Mouse (Mus musculus): ENCODE results near the gene Emsy. TPM values are rescaled to one million over a fixed set of nuclear protein-coding genes. Genes with fewer than 3 reads are reported as not detected.

Emsy gene
- polyA plus RNA-seq, 1 experiment from 2014 or later, result 8.6 TPM

DNA sequence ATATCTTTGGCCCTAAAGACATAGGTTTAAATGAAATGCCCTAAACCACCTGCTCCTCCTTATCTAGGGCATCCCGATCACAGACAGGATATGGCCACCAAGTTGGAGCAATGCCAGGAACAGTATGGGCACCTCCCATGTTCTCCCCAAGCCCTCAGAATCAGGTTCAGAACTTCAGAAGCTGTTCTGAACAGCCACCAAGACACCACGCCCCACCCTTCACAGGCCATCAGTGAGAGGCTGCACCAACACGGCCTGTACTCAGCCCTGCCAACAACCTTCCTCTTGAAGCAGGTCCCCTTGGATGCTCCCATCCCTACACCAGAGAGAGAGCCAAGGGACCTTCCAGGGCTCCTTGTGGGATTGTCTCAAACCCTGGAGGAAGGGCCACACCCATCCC, 112.0 kb downstream of the Emsy start:
- WGBS, result 20% methylated on average over 3 of the region's 3 CpGs
- TF ChIP-seq EP300 (IDR thresholded peaks at IDR 0.05) (peak; percentile 51; the same call in 1 of the 2 replicates), CTCF (IDR thresholded peaks at IDR 0.05) (no peak)
- ATAC-seq, result peak; percentile 43

DNA sequence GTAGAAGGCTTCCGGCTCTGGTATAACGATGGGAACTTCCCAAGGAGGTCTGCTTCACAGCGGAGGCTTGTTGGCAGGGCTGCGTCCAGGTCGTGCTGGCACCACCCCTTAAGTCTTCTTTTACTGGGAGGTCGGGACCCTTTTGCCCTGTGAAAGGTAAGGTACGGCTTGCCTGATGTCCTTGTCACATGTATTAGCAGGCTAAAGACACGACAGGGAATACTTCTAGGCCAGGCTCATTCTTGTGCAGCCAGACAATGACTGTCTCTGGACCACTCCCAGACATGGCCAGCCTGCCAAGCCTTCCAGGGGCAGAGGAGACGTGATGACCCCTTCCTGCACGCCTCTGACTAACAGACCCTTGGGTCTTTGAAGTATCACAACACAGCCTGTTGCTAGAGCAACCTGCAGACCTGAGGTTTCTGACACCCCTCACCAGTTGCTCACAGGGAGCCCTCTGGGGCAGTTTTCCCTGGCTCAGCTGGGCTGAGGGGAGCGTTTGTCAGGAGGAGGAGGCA, 112.7 kb downstream of the Emsy start:
- H3K27me3 ChIP-seq (replicated peaks; ENCODE audit: insufficient read depth, low read length), result no peaks in the 10 kb centered on the region
- H3K27ac ChIP-seq (ENCODE audit: low read length), result 0 out of 2 replicates have a peak overlapping the region, but pooled peaks have one; percentile 9
- no peak overlapping the region for H3K9ac ChIP-seq (replicated peaks; ENCODE audit: low read depth)
- peaks cover 9% of the 10 kb centered on the region; the same call in 1 of the 2 replicates for H3K4me1 ChIP-seq (ENCODE audit: insufficient read depth, low read depth, low read length)
- no peak overlapping the region for H3K4me2 ChIP-seq (replicated peaks; ENCODE audit: low read depth, low read length)
- TF ChIP-seq EP300 (IDR thresholded peaks at IDR 0.05) (0 out of 2 replicates have a peak, but pooled peaks have one; percentile 1), CTCF (IDR thresholded peaks at IDR 0.05) (no peak)
- no peaks in the 10 kb centered on the region for H3K9me3 ChIP-seq (ENCODE audit: low read length)
- H3K4me3 ChIP-seq (ENCODE audit: low read depth, low read length), result no peak overlapping the region
- ATAC-seq, result peak; percentile 54
- peak; percentile 35 for DNase-seq (ENCODE audit: low spot score)
- WGBS, result 62% methylated on average over 11 of the region's 11 CpGs
- H3K36me3 ChIP-seq (ENCODE audit: insufficient read depth, low read length), result no peaks in the 10 kb centered on the region

More for the DNA sequence above, 112.0 kb downstream of the Emsy start:
- Histone ChIP-seq H3K4me3 (ENCODE audit: low read depth, low read length) (no peak overlapping the region), H3K36me3 (ENCODE audit: insufficient read depth, low read length) (no peaks in the 10 kb centered on the region), H3K9ac (replicated peaks; ENCODE audit: low read depth) (no peak overlapping the region), H3K9me3 (ENCODE audit: low read length) (no peaks in the 10 kb centered on the region), H3K27me3 (replicated peaks; ENCODE audit: insufficient read depth, low read length) (no peaks in the 10 kb centered on the region), H3K27ac (ENCODE audit: low read length) (0 out of 2 replicates have a peak overlapping the region, but pooled peaks have one; percentile 20), H3K4me2 (replicated peaks; ENCODE audit: low read depth, low read length) (no peak overlapping the region), H3K4me1 (ENCODE audit: insufficient read depth, low read depth, low read length) (peaks cover 9% of the 10 kb centered on the region; the same call in 1 of the 2 replicates)
- peak; percentile 53 for DNase-seq (ENCODE audit: low spot score)

DNA sequence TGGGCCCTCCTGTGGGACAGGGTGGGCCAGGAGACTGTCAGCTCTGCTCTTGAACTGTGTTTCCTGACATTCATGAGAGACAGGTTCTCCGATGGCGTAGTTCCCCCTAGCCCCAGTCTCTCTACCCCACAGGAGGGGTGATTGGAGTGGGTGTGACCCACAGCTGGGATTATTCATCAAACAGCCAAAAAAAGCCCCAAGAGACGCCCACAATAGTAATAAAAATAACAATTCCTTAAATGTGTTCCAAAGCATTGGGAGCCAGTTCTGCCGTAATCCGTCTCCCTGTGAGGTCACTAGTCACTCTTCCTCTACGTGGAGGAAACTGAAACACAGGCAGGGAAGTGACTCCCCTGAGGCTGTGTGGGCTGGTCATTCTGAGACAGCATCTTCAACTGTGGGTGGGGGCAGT, 113.8 kb downstream of the Emsy start:
- Histone ChIP-seq H3K9ac (replicated peaks; ENCODE audit: low read depth) (no peak overlapping the region), H3K4me1 (ENCODE audit: insufficient read depth, low read depth, low read length) (peaks cover 9% of the 10 kb centered on the region; the same call in 1 of the 2 replicates), H3K4me2 (replicated peaks; ENCODE audit: low read depth, low read length) (no peak overlapping the region), H3K4me3 (ENCODE audit: low read depth, low read length) (no peak overlapping the region), H3K9me3 (ENCODE audit: low read length) (no peaks in the 10 kb centered on the region), H3K27me3 (replicated peaks; ENCODE audit: insufficient read depth, low read length) (no peaks in the 10 kb centered on the region), H3K36me3 (ENCODE audit: insufficient read depth, low read length) (no peaks in the 10 kb centered on the region), H3K27ac (ENCODE audit: low read length) (no peak overlapping the region)
- ATAC-seq (peak; percentile 50), DNase-seq (ENCODE audit: low spot score) (peak; percentile 60)
- TF ChIP-seq CTCF (IDR thresholded peaks at IDR 0.05) (no peak), EP300 (IDR thresholded peaks at IDR 0.05) (peak; percentile 65)
- WGBS, result 49% methylated on average over 6 of the region's 6 CpGs

- Histone ChIP-seq H3K4me3 (ENCODE audit: low read depth, low read length) (no peak overlapping the region), H3K4me1 (ENCODE audit: insufficient read depth, low read depth, low read length) (peaks cover 9% of the 10 kb centered on the region; the same call in 1 of the 2 replicates), H3K4me2 (replicated peaks; ENCODE audit: low read depth, low read length) (no peak overlapping the region), H3K27me3 (replicated peaks; ENCODE audit: insufficient read depth, low read length) (no peaks in the 10 kb centered on the region), H3K36me3 (ENCODE audit: insufficient read depth, low read length) (no peaks in the 10 kb centered on the region), H3K27ac (ENCODE audit: low read length) (no peak overlapping the region), H3K9ac (replicated peaks; ENCODE audit: low read depth) (no peak overlapping the region), H3K9me3 (ENCODE audit: low read length) (no peaks in the 10 kb centered on the region)
- TF ChIP-seq EP300 (IDR thresholded peaks at IDR 0.05) (no peak), CTCF (IDR thresholded peaks at IDR 0.05) (no peak)
- WGBS, result 87% methylated on average over 3 of the region's 3 CpGs
- DNase-seq (ENCODE audit: low spot score) (no peak), ATAC-seq (no peak)
These were observed 114.3 kb downstream of the Emsy start for GRCm38 (mm10) chr7:98542267-98542666.

- DNase-seq (ENCODE audit: low spot score) (peak; percentile 55), ATAC-seq (peak; percentile 61)
- Histone ChIP-seq H3K27ac (ENCODE audit: low read length) (no peak overlapping the region), H3K27me3 (replicated peaks; ENCODE audit: insufficient read depth, low read length) (no peaks in the 10 kb centered on the region), H3K4me2 (replicated peaks; ENCODE audit: low read depth, low read length) (no peak overlapping the region), H3K9ac (replicated peaks; ENCODE audit: low read depth) (no peak overlapping the region), H3K4me3 (ENCODE audit: low read depth, low read length) (no peak overlapping the region), H3K4me1 (ENCODE audit: insufficient read depth, low read depth, low read length) (peaks cover 9% of the 10 kb centered on the region; the same call in 1 of the 2 replicates), H3K9me3 (ENCODE audit: low read length) (no peaks in the 10 kb centered on the region), H3K36me3 (ENCODE audit: insufficient read depth, low read length) (no peaks in the 10 kb centered on the region)
- 53% methylated on average over 5 of the region's 5 CpGs for WGBS
- TF ChIP-seq EP300 (IDR thresholded peaks at IDR 0.05) (no peak), CTCF (IDR thresholded peaks at IDR 0.05) (no peak)
These were observed 115.0 kb downstream of the Emsy start for GRCm38 (mm10) chr7:98541564-98541963.

DNA sequence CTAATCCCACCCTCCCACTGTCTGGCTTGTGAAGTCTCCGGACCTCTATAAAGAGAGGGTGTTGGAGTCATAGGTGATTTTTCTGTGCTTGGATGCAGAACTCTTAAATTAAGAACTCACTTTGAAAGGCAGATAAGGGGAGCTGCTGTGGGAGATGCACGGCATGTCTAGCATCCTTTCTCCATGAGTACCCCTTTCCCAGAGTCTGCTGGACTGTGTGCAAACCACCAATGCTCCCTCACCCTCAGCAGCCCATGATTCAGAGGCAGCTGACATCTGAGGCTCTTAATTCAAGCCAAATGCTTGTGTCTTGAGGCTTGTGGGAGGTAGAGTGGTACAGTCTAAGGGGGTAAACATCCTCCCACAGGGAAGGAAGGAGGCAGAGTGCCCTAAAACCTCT, 115.7 kb downstream of the Emsy start:
- Histone ChIP-seq H3K9ac (replicated peaks; ENCODE audit: low read depth) (no peak overlapping the region), H3K36me3 (ENCODE audit: insufficient read depth, low read length) (no peaks in the 10 kb centered on the region), H3K27ac (ENCODE audit: low read length) (no peak overlapping the region), H3K27me3 (replicated peaks; ENCODE audit: insufficient read depth, low read length) (no peaks in the 10 kb centered on the region), H3K9me3 (ENCODE audit: low read length) (no peaks in the 10 kb centered on the region), H3K4me2 (replicated peaks; ENCODE audit: low read depth, low read length) (no peak overlapping the region), H3K4me3 (ENCODE audit: low read depth, low read length) (no peak overlapping the region), H3K4me1 (ENCODE audit: insufficient read depth, low read depth, low read length) (peaks cover 9% of the 10 kb centered on the region; the same call in 1 of the 2 replicates)
- TF ChIP-seq CTCF (IDR thresholded peaks at IDR 0.05), result no peak
- TF ChIP-seq EP300 (IDR thresholded peaks at IDR 0.05), result no peak
- DNase-seq (ENCODE audit: low spot score) (no peak), ATAC-seq (no peak)
- whole genome bisulfite sequencing, result 72% methylated on average over 2 of the region's 2 CpGs
